Mouse (Mus musculus) intestine, embryonic 16.5 days (tissue): ENCODE data around the gene Phf20. TPM values are rescaled to one million over a fixed set of nuclear protein-coding genes. Genes with fewer than 3 reads are reported as not detected.

Source experiments
- ATAC-seq: fragments of 200-750 bp; cut with Nextera tagmentation; 2 replicates; pipeline ENCODE4 v1.8.0; 2017; ENCODE audit warnings: moderate TSS enrichment, moderate library complexity
- H3K27ac ChIP-seq: fragments of 300-500 bp; sonication (generic); 2 replicates; pipeline ENCODE4 v1.5.1; 2014; ENCODE audit warnings: mild to moderate bottlenecking, low read length
- H3K27me3 ChIP-seq: fragments of 300-500 bp; sonication (generic); replicated peaks from 2 replicates; pipeline ENCODE4 v1.6.1; 2014; ENCODE audit warnings: low read length, control low read depth, mixed read lengths; ENCODE audit not compliant: control insufficient read depth, insufficient read depth
- H3K36me3 ChIP-seq: fragments of 300-500 bp; sonication (generic); 2 replicates; pipeline ENCODE4 v1.6.1; 2014; ENCODE audit warnings: low read length, control low read depth; ENCODE audit not compliant: control insufficient read depth, insufficient read depth
- H3K4me1 ChIP-seq: fragments of 300-500 bp; sonication (generic); 2 replicates; pipeline ENCODE4 v1.6.1; 2014; ENCODE audit warnings: low read length, control low read depth, mixed read lengths; ENCODE audit not compliant: control insufficient read depth, insufficient read depth
- H3K4me2 ChIP-seq: fragments of 300-500 bp; sonication (generic); 2 replicates; pipeline ENCODE4 v1.6.1; 2014; ENCODE audit warnings: low read depth, low read length, control low read depth
- H3K4me3 ChIP-seq: fragments of 300-500 bp; sonication (generic); 2 replicates; pipeline ENCODE4 v1.5.1; 2014; ENCODE audit warnings: mild to moderate bottlenecking, low read length
- H3K9ac ChIP-seq: fragments of 300-500 bp; sonication (generic); 2 replicates; pipeline ENCODE4 v1.6.1; 2014; ENCODE audit warnings: low read depth, low read length
- H3K9me3 ChIP-seq: fragments of 300-500 bp; sonication (generic); 2 replicates; pipeline ENCODE4 v1.6.1; 2016; ENCODE audit warnings: low read length, control low read depth; ENCODE audit not compliant: control insufficient read depth
- whole genome bisulfite sequencing: fragments of 180-500 bp; shearing (Covaris S2); extraction: QIAGEN DNeasy Blood & Tissue Kit; methylation state at CpG from one replicate; pipeline ENCODE4 v1.1.7; 2014; 5-methylcytosine and 5-hydroxymethylcytosine counted together
- polyA plus RNA-seq: library from polyadenylated mRNA; unstranded; fragments of >200 nt; fragmentation: Nextera tagmentation; extraction: Ambion mirVana; gene quantifications from 2 replicates; pipeline ENCODE4 v1.2.1, GENCODE M21; 2015

Phf20 gene
- polyA plus RNA-seq, 1 experiment from 2014 or later: 53.2 TPM

DNA sequence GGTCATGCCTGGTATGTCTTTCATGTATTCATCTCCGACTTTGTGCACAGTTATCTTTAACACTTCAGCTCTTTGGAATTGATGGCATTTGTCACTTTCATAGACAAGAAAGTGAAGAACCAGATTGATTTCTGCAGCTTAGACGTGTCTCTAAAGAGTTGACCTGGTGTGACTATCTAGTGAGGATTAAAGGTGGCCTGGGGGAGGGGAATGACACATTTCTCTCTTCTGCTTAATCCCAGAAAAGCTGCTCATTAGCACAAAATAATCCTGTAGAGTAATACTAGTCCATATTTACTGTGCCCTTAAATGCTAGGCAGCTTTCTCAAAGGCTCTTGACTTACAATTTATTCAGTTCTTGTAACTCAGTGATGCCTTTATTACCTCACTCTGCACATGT lies 88.9 kb downstream of the Phf20 start:
- Histone ChIP-seq H3K27ac (no peak overlapping the region), H3K36me3 (peaks cover 4% of the 10 kb centered on the region; the same call in 1 of the 2 replicates), H3K4me3 (no peak overlapping the region), H3K9me3 (no peaks in the 10 kb centered on the region), H3K27me3 (no peaks in the 10 kb centered on the region), H3K9ac (no peak overlapping the region), H3K4me1 (no peaks in the 10 kb centered on the region), H3K4me2 (no peak overlapping the region)
- 81% methylated on average over 2 of the region's 2 CpGs for WGBS
- no peak for ATAC-seq

DNA sequence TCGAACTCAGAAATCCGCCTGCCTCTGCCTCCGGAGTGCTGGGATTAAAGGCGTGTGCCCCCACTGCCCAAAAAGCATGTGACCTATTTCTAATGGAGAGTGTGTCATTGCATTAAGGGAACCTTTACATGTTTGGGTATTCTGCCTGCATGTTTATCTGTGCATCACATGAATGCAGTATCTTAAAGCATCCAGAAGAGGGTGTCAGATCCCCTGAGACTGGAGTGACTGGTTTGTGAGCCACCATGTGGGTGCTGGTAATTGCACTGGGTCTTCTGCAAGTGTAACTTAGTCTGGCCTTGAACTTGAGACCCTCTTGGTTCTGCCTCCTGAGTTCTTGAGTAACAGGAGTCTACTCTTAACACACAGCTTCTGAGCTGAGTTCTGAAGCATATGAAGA lies 90.5 kb downstream of the Phf20 start:
- Histone ChIP-seq H3K9me3 (no peaks in the 10 kb centered on the region), H3K4me3 (no peak overlapping the region), H3K4me1 (no peaks in the 10 kb centered on the region), H3K27ac (no peak overlapping the region), H3K27me3 (no peaks in the 10 kb centered on the region), H3K9ac (no peak overlapping the region), H3K4me2 (no peak overlapping the region), H3K36me3 (peaks cover 7% of the 10 kb centered on the region; the same call in 1 of the 2 replicates)
- WGBS: 94% methylated on average over 4 of the region's 4 CpGs
- ATAC-seq: no peak

DNA sequence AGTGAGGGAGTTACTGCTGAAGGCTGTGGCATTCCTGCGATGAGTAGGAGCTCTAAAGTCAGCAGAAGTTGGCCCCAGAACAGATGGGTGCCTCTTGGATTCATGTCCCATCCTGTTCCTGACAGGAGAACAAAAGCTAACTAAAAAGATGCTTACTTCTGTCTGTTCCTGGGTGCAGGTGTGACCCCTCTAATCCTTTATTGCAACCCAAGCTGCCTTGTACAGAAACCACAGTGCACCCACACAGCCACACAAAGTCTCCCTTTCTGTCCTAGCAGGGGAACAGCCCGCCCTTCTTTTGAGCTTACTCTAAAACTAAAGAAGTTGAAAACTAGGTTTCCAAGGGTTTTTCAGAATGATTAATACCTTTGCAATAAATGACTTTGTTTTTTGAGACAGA lies 92.0 kb downstream of the Phf20 start:
- Histone ChIP-seq H3K36me3 (peaks cover 7% of the 10 kb centered on the region; the same call in 1 of the 2 replicates), H3K27ac (no peak overlapping the region), H3K4me2 (no peak overlapping the region), H3K27me3 (no peaks in the 10 kb centered on the region), H3K9ac (no peak overlapping the region), H3K9me3 (no peaks in the 10 kb centered on the region), H3K4me3 (no peak overlapping the region), H3K4me1 (no peaks in the 10 kb centered on the region)
- ATAC-seq: no peak
- WGBS: 91% methylated on average over 2 of the region's 2 CpGs

- Histone ChIP-seq H3K27me3 (no peaks in the 10 kb centered on the region), H3K4me3 (no peak overlapping the region), H3K4me1 (peaks cover 3% of the 10 kb centered on the region; the same call in 1 of the 2 replicates), H3K36me3 (peaks cover 7% of the 10 kb centered on the region; the same call in 1 of the 2 replicates), H3K9ac (no peak overlapping the region), H3K4me2 (no peak overlapping the region), H3K9me3 (no peaks in the 10 kb centered on the region), H3K27ac (no peak overlapping the region)
- WGBS: 87% methylated on average over 2 of the region's 2 CpGs
- ATAC-seq: no peak
These were observed 93.4 kb downstream of the Phf20 start for GRCm38 (mm10) chr2:156289552-156290160.

- ATAC-seq: no peak
- Histone ChIP-seq H3K4me3 (no peak overlapping the region), H3K4me2 (no peak overlapping the region), H3K9ac (no peak overlapping the region), H3K27ac (no peak overlapping the region), H3K9me3 (no peaks in the 10 kb centered on the region), H3K36me3 (peaks cover 2% of the 10 kb centered on the region; the same call in 1 of the 2 replicates), H3K27me3 (no peaks in the 10 kb centered on the region), H3K4me1 (peaks cover 8% of the 10 kb centered on the region)
- WGBS: 80% methylated on average over 1 of the region's 1 CpGs
These were observed 95.7 kb downstream of the Phf20 start for GRCm38 (mm10) chr2:156291998-156292397.

- H3K4me3 ChIP-seq: no peak overlapping the region
- 90% methylated on average over 2 of the region's 2 CpGs for WGBS
- peaks cover 12% of the 10 kb centered on the region for H3K4me1 ChIP-seq
- peaks cover 6% of the 10 kb centered on the region for H3K36me3 ChIP-seq
- H3K27me3 ChIP-seq: no peaks in the 10 kb centered on the region
- H3K4me2 ChIP-seq: no peak overlapping the region
- H3K9me3 ChIP-seq: no peaks in the 10 kb centered on the region
- no peak overlapping the region for H3K9ac ChIP-seq
- ATAC-seq: peak; percentile 73
- H3K27ac ChIP-seq: peak overlapping the region; percentile 73
These were observed 99.4 kb downstream of the Phf20 start for GRCm38 (mm10) chr2:156295601-156296063.

DNA sequence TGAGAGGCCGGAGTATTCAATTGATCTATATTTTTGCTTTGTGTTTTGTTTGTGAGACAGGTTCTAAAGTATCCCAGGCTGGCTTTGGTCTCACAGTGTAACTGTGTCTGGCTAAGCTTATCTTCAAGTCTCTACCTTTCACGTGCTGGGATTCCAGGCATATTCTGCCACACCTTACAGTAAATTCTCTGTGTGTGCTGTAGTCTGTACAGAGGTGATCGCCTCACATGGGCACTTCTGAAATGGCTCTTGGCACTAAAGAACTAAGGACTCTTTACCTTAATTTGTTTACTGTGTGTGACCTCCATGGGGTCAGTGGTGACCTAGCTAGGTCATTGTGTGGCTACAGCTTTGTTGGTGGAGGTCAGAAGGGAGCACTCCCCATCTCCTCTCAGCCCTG lies 99.9 kb downstream of the Phf20 start:
- H3K27ac ChIP-seq: peak overlapping the region; percentile 73
- peak; percentile 89 for ATAC-seq
- WGBS: 77% methylated on average over 3 of the region's 3 CpGs

GRCm38 (mm10) chr2:156297653-156298052 lies 101.4 kb downstream of the Phf20 start:
- Histone ChIP-seq H3K36me3 (peaks cover 4% of the 10 kb centered on the region; the same call in 1 of the 2 replicates), H3K27ac (no peak overlapping the region)

More for the DNA sequence above, 99.9 kb downstream of the Phf20 start:
- peaks cover 12% of the 10 kb centered on the region for H3K4me1 ChIP-seq
- H3K27me3 ChIP-seq: no peaks in the 10 kb centered on the region
- H3K4me2 ChIP-seq: no peak overlapping the region
- H3K9ac ChIP-seq: no peak overlapping the region
- peaks cover 4% of the 10 kb centered on the region for H3K36me3 ChIP-seq
- no peaks in the 10 kb centered on the region for H3K9me3 ChIP-seq
- H3K4me3 ChIP-seq: no peak overlapping the region

DNA sequence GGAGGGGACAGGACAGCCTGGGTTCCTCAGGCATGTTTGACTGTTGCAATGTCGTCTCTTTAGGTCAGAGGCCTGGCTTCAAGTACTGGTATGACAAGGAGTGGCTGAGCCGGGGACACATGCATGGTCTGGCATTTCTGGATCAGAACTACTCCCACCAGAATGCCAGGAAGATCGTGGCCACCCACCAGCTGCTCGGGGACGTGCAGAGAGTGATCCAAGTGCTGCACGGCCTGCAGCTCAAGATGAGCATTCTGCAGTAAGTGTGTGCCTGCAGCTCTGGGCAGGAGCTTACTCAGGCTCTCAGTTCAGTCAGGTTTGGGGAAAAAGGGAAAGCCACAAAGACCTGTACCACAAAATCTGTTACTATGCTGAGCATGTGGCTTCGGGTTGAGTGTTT lies 102.2 kb downstream of the Phf20 start:
- WGBS: 76% methylated on average over 7 of the region's 7 CpGs
- Histone ChIP-seq H3K4me2 (no peak overlapping the region), H3K27me3 (no peaks in the 10 kb centered on the region), H3K9me3 (no peaks in the 10 kb centered on the region), H3K9ac (no peak overlapping the region), H3K4me3 (no peak overlapping the region), H3K36me3 (peaks cover 4% of the 10 kb centered on the region; the same call in 1 of the 2 replicates), H3K27ac (no peak overlapping the region), H3K4me1 (peaks cover 12% of the 10 kb centered on the region)
- no peak for ATAC-seq

More at GRCm38 (mm10) chr2:156297653-156298052, 101.4 kb downstream of the Phf20 start:
- no peaks in the 10 kb centered on the region for H3K27me3 ChIP-seq
- WGBS: 50% methylated on average over 3 of the region's 3 CpGs
- H3K4me2 ChIP-seq: no peak overlapping the region
- ATAC-seq: peak; percentile 43
- H3K9ac ChIP-seq: no peak overlapping the region
- peaks cover 12% of the 10 kb centered on the region for H3K4me1 ChIP-seq
- H3K9me3 ChIP-seq: no peaks in the 10 kb centered on the region
- H3K4me3 ChIP-seq: no peak overlapping the region
